Mouse (Mus musculus): Measurements from ENCODE around the gene Smoc1. TPM values are rescaled to one million over a fixed set of nuclear protein-coding genes. Genes with fewer than 3 reads are reported as not detected.

Smoc1 gene
- polyA plus RNA-seq, 1 experiment from 2014 or later, result 7.9 TPM

DNA sequence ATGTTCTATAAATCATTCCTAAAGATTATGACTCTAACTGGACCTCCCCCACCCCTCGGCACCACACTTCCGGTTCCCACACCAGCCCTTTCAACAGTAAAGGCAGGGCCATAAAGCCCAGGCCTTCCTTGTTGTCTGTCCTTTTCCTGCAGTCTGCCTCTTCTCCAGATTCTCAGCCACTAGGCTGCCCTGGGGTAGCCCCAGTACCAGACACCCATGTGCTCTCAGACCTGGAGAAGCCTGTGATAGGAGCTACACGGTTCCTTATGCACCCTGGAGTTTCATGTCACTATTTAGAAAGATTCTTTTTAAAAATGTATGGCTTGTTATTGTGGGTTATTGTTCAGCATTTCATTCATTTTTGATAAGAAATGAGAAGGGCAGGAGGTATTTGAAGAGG, 133.8 kb downstream of the Smoc1 start:
- no peak overlapping the region for H3K4me2 ChIP-seq (ENCODE audit: low read depth, low read length)
- H3K4me3 ChIP-seq (replicated peaks; ENCODE audit: low read length), result no peak overlapping the region
- 36% methylated on average over 3 of the region's 3 CpGs for WGBS
- no peaks in the 10 kb centered on the region for H3K4me1 ChIP-seq (ENCODE audit: control insufficient read depth, insufficient read depth, low read length)
- H3K27ac ChIP-seq (ENCODE audit: low read length), result no peak overlapping the region
- H3K9ac ChIP-seq (ENCODE audit: low read length), result no peak overlapping the region
- no peaks in the 10 kb centered on the region for H3K27me3 ChIP-seq (ENCODE audit: control insufficient read depth, insufficient read depth, low read length)
- no peaks in the 10 kb centered on the region for H3K9me3 ChIP-seq (replicated peaks; ENCODE audit: control insufficient read depth, low read length)
- H3K36me3 ChIP-seq (ENCODE audit: control insufficient read depth, insufficient read depth, low read length), result no peaks in the 10 kb centered on the region
- ATAC-seq (ENCODE audit: insufficient read depth, low FRiP score), result no peak

DNA sequence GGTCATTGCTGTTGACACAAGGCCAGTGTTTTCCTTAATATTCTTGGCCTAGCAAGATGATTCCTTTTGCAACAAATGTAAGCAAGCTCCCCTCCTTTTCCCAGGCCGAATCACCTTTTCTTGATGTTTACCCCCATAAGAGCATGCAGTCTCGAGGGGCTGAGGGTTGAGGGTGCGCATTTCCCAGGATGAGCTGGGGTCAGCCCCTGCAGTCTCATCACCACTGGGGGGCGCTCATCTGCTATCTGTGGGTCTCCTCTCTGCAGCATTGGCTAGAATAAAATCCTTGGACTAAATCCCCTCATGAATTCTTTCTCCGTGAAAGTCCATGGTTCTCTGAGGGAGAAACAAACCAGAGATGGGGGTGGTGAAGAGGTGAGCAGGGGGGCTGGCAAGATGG, 134.2 kb downstream of the Smoc1 start:
- no peaks in the 10 kb centered on the region for H3K9me3 ChIP-seq (replicated peaks; ENCODE audit: control insufficient read depth, low read length)
- H3K27ac ChIP-seq (ENCODE audit: low read length), result no peak overlapping the region
- no peaks in the 10 kb centered on the region for H3K27me3 ChIP-seq (ENCODE audit: control insufficient read depth, insufficient read depth, low read length)
- H3K4me3 ChIP-seq (replicated peaks; ENCODE audit: low read length), result no peak overlapping the region
- 0 out of 2 replicates have a peak, but pooled peaks cover under 1% of the 10 kb centered on the region for H3K4me1 ChIP-seq (ENCODE audit: control insufficient read depth, insufficient read depth, low read length)
- no peak overlapping the region for H3K9ac ChIP-seq (ENCODE audit: low read length)
- 66% methylated on average over 5 of the region's 5 CpGs for WGBS
- ATAC-seq (ENCODE audit: insufficient read depth, low FRiP score), result no peak
- no peaks in the 10 kb centered on the region for H3K36me3 ChIP-seq (ENCODE audit: control insufficient read depth, insufficient read depth, low read length)
- H3K4me2 ChIP-seq (ENCODE audit: low read depth, low read length), result no peak overlapping the region

DNA sequence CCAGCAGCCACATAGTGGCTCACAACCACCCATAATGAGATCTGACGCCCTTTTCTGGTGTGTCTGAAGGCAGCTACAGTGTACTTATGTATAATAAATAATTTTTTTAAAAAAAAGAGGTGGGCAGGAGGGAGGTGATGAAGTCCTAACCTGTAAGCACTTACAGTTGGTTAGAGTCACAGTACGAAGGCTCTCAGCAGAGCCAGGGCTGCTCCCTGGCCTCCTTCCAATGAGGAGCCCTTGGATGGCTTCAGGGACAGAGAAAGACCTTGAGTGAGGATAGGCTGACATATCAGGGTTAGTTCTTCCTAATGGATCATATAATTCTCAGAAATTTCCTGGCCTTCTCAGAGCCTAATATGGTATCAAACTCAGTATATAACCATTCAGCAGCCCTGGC, 134.7 kb downstream of the Smoc1 start:
- Histone ChIP-seq H3K4me3 (replicated peaks; ENCODE audit: low read length) (no peak overlapping the region), H3K4me2 (ENCODE audit: low read depth, low read length) (no peak overlapping the region), H3K9me3 (replicated peaks; ENCODE audit: control insufficient read depth, low read length) (no peaks in the 10 kb centered on the region), H3K4me1 (ENCODE audit: control insufficient read depth, insufficient read depth, low read length) (0 out of 2 replicates have a peak, but pooled peaks cover 5% of the 10 kb centered on the region), H3K27ac (ENCODE audit: low read length) (no peak overlapping the region), H3K9ac (ENCODE audit: low read length) (no peak overlapping the region), H3K27me3 (ENCODE audit: control insufficient read depth, insufficient read depth, low read length) (no peaks in the 10 kb centered on the region), H3K36me3 (ENCODE audit: control insufficient read depth, insufficient read depth, low read length) (no peaks in the 10 kb centered on the region)
- no peak for ATAC-seq (ENCODE audit: insufficient read depth, low FRiP score)
- 77% methylated on average over 2 of the region's 2 CpGs for WGBS

DNA sequence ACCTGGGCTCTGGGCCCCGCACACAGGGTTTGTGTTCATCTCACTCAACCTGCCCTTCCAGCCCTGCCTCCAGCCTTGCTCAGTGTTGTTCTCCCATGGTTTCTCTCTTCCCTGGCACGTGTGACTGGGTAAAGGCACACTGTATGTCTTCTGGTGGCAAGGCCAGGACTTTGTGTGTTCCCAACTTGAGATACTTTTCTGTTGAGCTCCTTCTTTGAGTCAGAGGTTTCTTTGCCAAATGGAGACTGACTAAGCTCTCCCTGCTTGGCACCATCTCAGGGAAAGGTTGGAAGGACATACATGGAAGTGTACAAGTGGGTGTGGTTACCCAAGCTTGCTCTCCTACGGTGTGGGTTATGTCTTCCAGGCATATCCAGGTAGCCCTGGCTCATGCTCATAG, 136.5 kb downstream of the Smoc1 start:
- no peaks in the 10 kb centered on the region for H3K27me3 ChIP-seq (ENCODE audit: control insufficient read depth, insufficient read depth, low read length)

DNA sequence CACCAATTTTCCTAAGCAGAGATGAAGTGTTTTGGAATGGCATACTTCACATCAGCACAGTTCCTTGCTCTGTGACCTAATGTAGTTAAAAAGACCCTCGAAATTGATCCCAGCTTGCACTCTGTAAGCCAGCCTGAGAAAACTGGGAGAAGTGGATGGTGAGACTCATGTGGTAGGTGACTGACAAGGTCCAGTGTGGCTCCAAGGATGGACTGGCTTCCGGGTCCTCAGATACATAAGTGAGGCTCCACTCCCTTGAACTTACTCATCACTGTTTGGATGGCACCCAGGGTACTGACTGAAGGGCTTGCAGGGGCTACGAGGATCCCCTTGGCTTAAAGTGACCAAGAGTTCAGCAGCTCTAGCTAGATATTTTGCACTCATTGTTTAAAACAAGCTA, 137.0 kb downstream of the Smoc1 start:
- Histone ChIP-seq H3K27ac (ENCODE audit: low read length) (no peak overlapping the region), H3K27me3 (ENCODE audit: control insufficient read depth, insufficient read depth, low read length) (no peaks in the 10 kb centered on the region), H3K9ac (ENCODE audit: low read length) (no peak overlapping the region), H3K9me3 (replicated peaks; ENCODE audit: control insufficient read depth, low read length) (no peaks in the 10 kb centered on the region), H3K4me3 (replicated peaks; ENCODE audit: low read length) (no peak overlapping the region), H3K4me2 (ENCODE audit: low read depth, low read length) (no peak overlapping the region), H3K36me3 (ENCODE audit: control insufficient read depth, insufficient read depth, low read length) (no peaks in the 10 kb centered on the region), H3K4me1 (ENCODE audit: control insufficient read depth, insufficient read depth, low read length) (0 out of 2 replicates have a peak, but pooled peaks cover 5% of the 10 kb centered on the region)
- no peak for ATAC-seq (ENCODE audit: insufficient read depth, low FRiP score)
- 88% methylated on average over 3 of the region's 3 CpGs for WGBS

More for the DNA sequence above, 136.5 kb downstream of the Smoc1 start:
- WGBS, result 72% methylated on average over 3 of the region's 3 CpGs
- Histone ChIP-seq H3K36me3 (ENCODE audit: control insufficient read depth, insufficient read depth, low read length) (no peaks in the 10 kb centered on the region), H3K9me3 (replicated peaks; ENCODE audit: control insufficient read depth, low read length) (no peaks in the 10 kb centered on the region), H3K4me3 (replicated peaks; ENCODE audit: low read length) (no peak overlapping the region), H3K27ac (ENCODE audit: low read length) (no peak overlapping the region), H3K9ac (ENCODE audit: low read length) (no peak overlapping the region), H3K4me2 (ENCODE audit: low read depth, low read length) (no peak overlapping the region), H3K4me1 (ENCODE audit: control insufficient read depth, insufficient read depth, low read length) (0 out of 2 replicates have a peak, but pooled peaks cover 5% of the 10 kb centered on the region)
- ATAC-seq (ENCODE audit: insufficient read depth, low FRiP score), result no peak

DNA sequence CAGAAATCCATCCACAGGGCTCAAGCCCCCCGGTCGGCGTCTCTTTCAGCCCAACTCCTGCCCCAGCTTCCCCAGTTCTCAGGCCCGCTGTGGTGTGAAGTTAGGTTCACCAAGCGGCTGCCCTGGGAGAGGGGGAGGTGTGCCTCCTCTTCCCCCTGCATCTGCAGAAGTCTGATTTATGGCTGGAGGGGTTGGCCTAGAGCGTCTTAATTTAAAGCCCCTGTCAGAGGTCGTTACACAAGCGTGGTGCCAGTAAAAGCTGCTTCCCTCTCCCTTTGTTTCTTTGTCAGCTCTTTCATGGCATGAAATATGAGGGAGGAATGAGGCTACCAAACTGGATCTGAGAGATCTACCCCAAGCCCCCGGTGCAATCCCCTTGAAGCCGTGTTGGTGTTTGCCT, 139.5 kb downstream of the Smoc1 start:
- H3K27ac ChIP-seq (ENCODE audit: low read length), result no peak overlapping the region
- H3K4me3 ChIP-seq (replicated peaks; ENCODE audit: low read length), result no peak overlapping the region
- 24% methylated on average over 10 of the region's 10 CpGs for WGBS
- no peaks in the 10 kb centered on the region for H3K9me3 ChIP-seq (replicated peaks; ENCODE audit: control insufficient read depth, low read length)
- H3K4me1 ChIP-seq (ENCODE audit: control insufficient read depth, insufficient read depth, low read length), result 0 out of 2 replicates have a peak, but pooled peaks cover 5% of the 10 kb centered on the region
- no peaks in the 10 kb centered on the region for H3K36me3 ChIP-seq (ENCODE audit: control insufficient read depth, insufficient read depth, low read length)
- no peaks in the 10 kb centered on the region for H3K27me3 ChIP-seq (ENCODE audit: control insufficient read depth, insufficient read depth, low read length)
- no peak for ATAC-seq (ENCODE audit: insufficient read depth, low FRiP score)
- no peak overlapping the region for H3K4me2 ChIP-seq (ENCODE audit: low read depth, low read length)
- H3K9ac ChIP-seq (ENCODE audit: low read length), result no peak overlapping the region

DNA sequence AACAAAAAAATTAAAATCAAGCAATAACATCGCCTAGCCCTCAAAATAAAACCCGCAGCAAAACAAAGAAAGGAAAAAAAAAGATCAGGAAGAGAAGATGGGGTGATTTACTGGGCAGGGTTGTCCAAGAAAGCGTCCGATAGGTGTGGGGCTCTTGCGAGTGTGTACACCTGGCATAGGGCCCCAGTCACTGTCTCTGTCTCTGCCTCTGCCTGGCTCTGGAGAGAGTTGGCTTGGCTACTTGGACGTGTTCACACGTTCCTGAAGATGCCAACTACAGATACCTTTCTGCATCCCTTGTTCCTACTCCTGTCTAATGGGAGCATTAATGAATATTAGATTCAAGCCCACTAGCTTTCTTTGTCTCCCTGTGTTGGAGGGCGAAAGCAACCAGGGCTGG, 140.0 kb downstream of the Smoc1 start:
- WGBS, result 66% methylated on average over 8 of the region's 8 CpGs
- Histone ChIP-seq H3K4me3 (replicated peaks; ENCODE audit: low read length) (no peak overlapping the region), H3K9ac (ENCODE audit: low read length) (no peak overlapping the region), H3K9me3 (replicated peaks; ENCODE audit: control insufficient read depth, low read length) (no peaks in the 10 kb centered on the region), H3K27me3 (ENCODE audit: control insufficient read depth, insufficient read depth, low read length) (no peaks in the 10 kb centered on the region), H3K4me2 (ENCODE audit: low read depth, low read length) (no peak overlapping the region), H3K4me1 (ENCODE audit: control insufficient read depth, insufficient read depth, low read length) (0 out of 2 replicates have a peak, but pooled peaks cover 5% of the 10 kb centered on the region), H3K36me3 (ENCODE audit: control insufficient read depth, insufficient read depth, low read length) (no peaks in the 10 kb centered on the region), H3K27ac (ENCODE audit: low read length) (no peak overlapping the region)
- ATAC-seq (ENCODE audit: insufficient read depth, low FRiP score), result no peak

DNA sequence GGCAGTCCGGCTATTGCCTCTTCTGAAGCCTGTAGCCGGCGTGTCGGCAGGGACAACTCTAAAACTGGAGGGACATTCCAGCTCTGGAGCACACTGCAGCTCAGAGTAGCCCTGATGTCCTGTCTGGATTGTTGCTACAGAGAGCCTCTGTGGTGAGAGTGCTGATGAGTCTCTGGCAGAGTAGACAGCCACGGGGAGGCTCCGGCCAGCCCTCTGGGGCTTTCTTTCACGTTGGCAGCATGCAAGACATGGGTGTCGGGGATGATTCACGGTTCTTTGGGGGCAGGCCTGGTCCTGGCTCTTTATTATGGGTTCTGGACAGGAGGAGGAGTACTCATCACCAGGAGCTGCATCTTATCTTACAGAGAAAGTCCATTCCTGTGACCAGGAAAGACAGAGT, 140.5 kb downstream of the Smoc1 start:
- Histone ChIP-seq H3K9ac (ENCODE audit: low read length) (no peak overlapping the region), H3K27me3 (ENCODE audit: control insufficient read depth, insufficient read depth, low read length) (no peaks in the 10 kb centered on the region), H3K4me1 (ENCODE audit: control insufficient read depth, insufficient read depth, low read length) (0 out of 2 replicates have a peak, but pooled peaks cover 5% of the 10 kb centered on the region), H3K36me3 (ENCODE audit: control insufficient read depth, insufficient read depth, low read length) (no peaks in the 10 kb centered on the region), H3K4me2 (ENCODE audit: low read depth, low read length) (no peak overlapping the region), H3K9me3 (replicated peaks; ENCODE audit: control insufficient read depth, low read length) (no peaks in the 10 kb centered on the region), H3K4me3 (replicated peaks; ENCODE audit: low read length) (no peak overlapping the region), H3K27ac (ENCODE audit: low read length) (no peak overlapping the region)
- 75% methylated on average over 9 of the region's 9 CpGs for WGBS
- no peak for ATAC-seq (ENCODE audit: insufficient read depth, low FRiP score)

DNA sequence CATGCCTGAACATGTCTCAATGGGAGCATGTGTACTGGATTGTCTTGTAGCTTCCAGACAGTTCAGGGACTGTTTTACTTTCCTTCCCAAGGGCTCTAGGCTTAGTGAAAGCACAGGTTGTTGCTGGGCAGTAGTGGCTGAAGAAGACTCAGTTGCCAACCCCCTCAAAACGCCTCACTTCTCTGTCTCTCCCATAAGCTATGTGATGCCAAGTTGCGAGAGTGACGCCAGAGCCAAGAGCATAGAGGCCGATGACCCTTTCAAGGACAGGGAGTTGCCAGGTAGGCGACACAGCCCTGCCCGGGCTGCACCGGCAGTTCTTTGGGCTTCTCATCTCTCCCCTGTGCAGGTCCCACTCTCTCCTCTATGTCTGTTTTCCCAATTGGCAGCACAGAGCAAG, 141.4 kb downstream of the Smoc1 start:
- WGBS, result 90% methylated on average over 7 of the region's 7 CpGs
- Histone ChIP-seq H3K4me1 (ENCODE audit: control insufficient read depth, insufficient read depth, low read length) (0 out of 2 replicates have a peak, but pooled peaks cover 5% of the 10 kb centered on the region), H3K27me3 (ENCODE audit: control insufficient read depth, insufficient read depth, low read length) (no peaks in the 10 kb centered on the region), H3K27ac (ENCODE audit: low read length) (no peak overlapping the region), H3K9me3 (replicated peaks; ENCODE audit: control insufficient read depth, low read length) (no peaks in the 10 kb centered on the region), H3K9ac (ENCODE audit: low read length) (no peak overlapping the region), H3K4me3 (replicated peaks; ENCODE audit: low read length) (no peak overlapping the region), H3K4me2 (ENCODE audit: low read depth, low read length) (no peak overlapping the region), H3K36me3 (ENCODE audit: control insufficient read depth, insufficient read depth, low read length) (no peaks in the 10 kb centered on the region)
- no peak for ATAC-seq (ENCODE audit: insufficient read depth, low FRiP score)

DNA sequence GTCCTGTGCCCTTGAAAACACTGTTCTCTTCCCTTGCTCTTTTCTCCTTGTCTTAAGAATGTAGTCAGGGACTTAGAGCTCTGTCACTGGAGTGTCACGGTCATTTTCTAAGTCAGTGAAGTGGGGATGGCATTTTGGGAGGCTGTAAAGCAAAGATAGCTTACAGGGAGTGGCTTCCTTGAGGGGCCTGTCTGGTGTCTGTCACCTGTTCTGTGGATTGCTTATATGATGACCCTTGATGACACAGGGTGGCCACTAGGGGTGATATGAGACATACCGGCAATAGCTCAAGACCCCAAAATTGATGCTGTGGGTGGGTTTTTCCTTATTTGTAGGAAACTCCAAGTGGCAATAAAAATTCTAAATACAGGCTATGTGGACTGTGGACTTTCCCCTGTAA, 141.9 kb downstream of the Smoc1 start:
- no peaks in the 10 kb centered on the region for H3K27me3 ChIP-seq (ENCODE audit: control insufficient read depth, insufficient read depth, low read length)
- H3K4me3 ChIP-seq (replicated peaks; ENCODE audit: low read length), result no peak overlapping the region
- no peaks in the 10 kb centered on the region for H3K9me3 ChIP-seq (replicated peaks; ENCODE audit: control insufficient read depth, low read length)
- H3K36me3 ChIP-seq (ENCODE audit: control insufficient read depth, insufficient read depth, low read length), result no peaks in the 10 kb centered on the region
- no peak for ATAC-seq (ENCODE audit: insufficient read depth, low FRiP score)
- H3K27ac ChIP-seq (ENCODE audit: low read length), result no peak overlapping the region
- H3K9ac ChIP-seq (ENCODE audit: low read length), result no peak overlapping the region
- H3K4me2 ChIP-seq (ENCODE audit: low read depth, low read length), result no peak overlapping the region
- 0 out of 2 replicates have a peak, but pooled peaks cover 5% of the 10 kb centered on the region for H3K4me1 ChIP-seq (ENCODE audit: control insufficient read depth, insufficient read depth, low read length)
- 62% methylated on average over 2 of the region's 2 CpGs for WGBS
